Mouse (Mus musculus): Measurements from ENCODE around the gene Ankrd11. TPM values are rescaled to one million over a fixed set of nuclear protein-coding genes. Genes with fewer than 3 reads are reported as not detected.

The Ankrd11 gene
- polyA plus RNA-seq, 1 experiment from 2014 or later = 34.4 TPM

DNA sequence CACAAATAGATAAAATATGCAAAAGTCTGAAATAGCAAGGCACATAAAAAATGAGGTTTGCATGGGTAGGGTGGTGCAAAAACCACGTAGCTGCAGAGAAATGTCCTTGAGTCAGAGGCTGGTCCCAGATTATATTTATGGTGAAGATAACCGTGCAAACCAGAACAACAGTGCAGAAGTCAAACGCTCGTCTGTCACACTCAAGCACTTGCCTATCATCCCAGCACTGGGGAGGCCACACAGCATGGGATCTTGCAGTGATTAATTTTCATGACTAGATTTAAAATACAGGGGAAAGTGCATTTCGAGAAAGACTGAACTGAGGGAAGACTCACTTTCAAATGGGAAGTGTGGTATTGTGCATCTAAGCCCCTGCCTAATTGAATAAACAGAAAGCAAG lies 48.3 kb downstream of the Ankrd11 start:
- Histone ChIP-seq H3K4me1 (replicated peaks) (peaks cover 31% of the 10 kb centered on the region), H3K27ac (no peak overlapping the region), H3K9ac (replicated peaks) (no peak overlapping the region), H3K9me3 (no peaks in the 10 kb centered on the region), H3K4me3 (replicated peaks) (no peak overlapping the region), H3K36me3 (no peaks in the 10 kb centered on the region), H3K4me2 (replicated peaks) (no peak overlapping the region), H3K27me3 (no peaks in the 10 kb centered on the region)
- no peak for ATAC-seq
- 75% methylated on average over 5 of the region's 5 CpGs for WGBS

DNA sequence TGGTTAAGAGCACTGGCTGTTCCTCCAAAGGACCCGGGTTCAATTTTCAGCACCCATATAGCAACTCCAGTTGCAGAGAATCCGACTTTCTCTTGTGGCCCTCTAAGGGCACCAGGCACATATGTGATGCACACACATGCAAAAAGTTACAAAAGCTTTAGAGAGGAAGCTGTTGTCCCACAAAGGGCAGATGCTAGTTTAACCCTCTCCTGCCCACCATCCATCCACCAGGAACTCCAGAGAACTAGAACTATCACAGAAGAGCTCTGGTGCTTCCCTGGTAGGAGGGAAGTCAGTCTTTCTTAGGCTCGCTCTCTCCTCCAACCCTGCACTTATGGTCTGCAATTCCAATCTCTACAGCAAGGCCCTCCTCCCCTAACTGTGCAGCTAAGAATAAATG lies 49.0 kb downstream of the Ankrd11 start:
- no peak overlapping the region for H3K9ac ChIP-seq (replicated peaks)
- peaks cover 28% of the 10 kb centered on the region for H3K4me1 ChIP-seq (replicated peaks)
- no peak for ATAC-seq
- no peaks in the 10 kb centered on the region for H3K36me3 ChIP-seq
- H3K27ac ChIP-seq = no peak overlapping the region
- H3K4me3 ChIP-seq (replicated peaks) = no peak overlapping the region
- H3K27me3 ChIP-seq = no peaks in the 10 kb centered on the region
- H3K4me2 ChIP-seq (replicated peaks) = no peak overlapping the region
- no peaks in the 10 kb centered on the region for H3K9me3 ChIP-seq
- WGBS = 91% methylated on average over 3 of the region's 3 CpGs

DNA sequence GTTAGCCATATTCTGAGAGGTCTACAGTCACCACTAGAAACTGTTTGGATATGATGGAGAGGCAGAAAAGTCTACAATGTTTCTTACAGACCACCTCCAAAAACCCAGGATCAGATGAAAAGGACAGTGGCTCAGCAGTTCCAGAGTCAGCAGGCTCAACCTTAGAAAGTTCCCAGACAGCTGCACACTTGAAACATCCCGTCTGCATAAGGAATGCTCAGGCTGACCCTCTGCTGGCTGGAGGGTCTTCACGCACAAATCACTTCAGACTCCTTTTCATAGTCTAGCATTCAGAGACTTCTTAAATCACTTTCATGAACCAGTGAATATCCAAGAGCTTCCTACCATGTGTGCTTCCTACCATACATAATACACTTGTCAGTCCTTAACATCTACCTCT lies 49.8 kb downstream of the Ankrd11 start:
- Histone ChIP-seq H3K4me1 (replicated peaks) (peaks cover 25% of the 10 kb centered on the region), H3K27me3 (no peaks in the 10 kb centered on the region), H3K9me3 (no peaks in the 10 kb centered on the region), H3K27ac (no peak overlapping the region), H3K36me3 (no peaks in the 10 kb centered on the region), H3K9ac (replicated peaks) (no peak overlapping the region), H3K4me3 (replicated peaks) (no peak overlapping the region), H3K4me2 (replicated peaks) (no peak overlapping the region)
- ATAC-seq = no peak
- 49% methylated on average over 2 of the region's 2 CpGs for WGBS

DNA sequence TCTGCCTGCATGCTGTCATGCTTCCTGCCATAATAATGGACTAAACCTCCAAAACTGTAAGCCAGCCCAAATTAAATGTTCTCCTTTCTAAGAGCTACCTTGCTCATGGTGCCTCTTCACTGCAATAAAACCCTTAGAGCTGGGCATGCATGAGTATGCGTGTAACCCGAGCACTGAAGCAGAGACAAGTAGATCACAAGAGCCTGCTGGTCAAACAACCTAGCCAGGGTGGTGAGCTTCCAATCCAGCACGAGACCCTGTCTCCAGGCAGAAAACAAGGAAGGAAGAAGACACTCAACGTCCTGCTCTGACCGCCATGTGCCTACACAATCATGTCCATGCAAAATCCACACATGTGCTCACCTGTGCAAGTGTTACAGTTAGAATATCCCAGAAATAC lies 50.7 kb downstream of the Ankrd11 start:
- Histone ChIP-seq H3K9me3 (no peaks in the 10 kb centered on the region), H3K4me2 (replicated peaks) (no peak overlapping the region), H3K4me1 (replicated peaks) (peaks cover 28% of the 10 kb centered on the region), H3K9ac (replicated peaks) (no peak overlapping the region), H3K36me3 (no peaks in the 10 kb centered on the region), H3K27ac (no peak overlapping the region), H3K4me3 (replicated peaks) (no peak overlapping the region), H3K27me3 (no peaks in the 10 kb centered on the region)
- no peak for ATAC-seq
- 92% methylated on average over 5 of the region's 5 CpGs for WGBS

DNA sequence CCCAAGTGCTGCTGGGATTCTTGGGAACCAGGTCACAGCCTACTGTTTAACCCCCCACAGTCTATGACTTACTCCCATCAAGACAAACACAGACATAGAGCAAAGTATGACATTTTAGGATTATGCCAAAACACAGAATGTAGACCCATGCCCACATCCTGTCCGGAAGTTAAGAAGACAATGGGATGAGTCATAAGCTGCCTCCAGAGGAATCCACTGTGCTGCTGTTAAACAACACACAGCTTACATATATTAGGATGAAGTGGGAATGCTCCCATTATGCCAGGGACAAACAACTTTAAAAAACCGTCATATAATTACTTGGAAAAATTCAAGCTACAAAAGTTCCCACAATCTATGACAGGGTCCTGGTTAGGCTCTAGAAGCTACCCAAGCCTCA lies 52.1 kb downstream of the Ankrd11 start:
- H3K4me3 ChIP-seq (replicated peaks) = no peak overlapping the region
- no peaks in the 10 kb centered on the region for H3K36me3 ChIP-seq
- no peaks in the 10 kb centered on the region for H3K27me3 ChIP-seq
- peaks cover 36% of the 10 kb centered on the region for H3K4me1 ChIP-seq (replicated peaks)
- H3K4me2 ChIP-seq (replicated peaks) = no peak overlapping the region
- WGBS = 92% methylated on average over 2 of the region's 2 CpGs
- no peaks in the 10 kb centered on the region for H3K9me3 ChIP-seq
- H3K9ac ChIP-seq (replicated peaks) = no peak overlapping the region
- no peak overlapping the region for H3K27ac ChIP-seq
- no peak for ATAC-seq

DNA sequence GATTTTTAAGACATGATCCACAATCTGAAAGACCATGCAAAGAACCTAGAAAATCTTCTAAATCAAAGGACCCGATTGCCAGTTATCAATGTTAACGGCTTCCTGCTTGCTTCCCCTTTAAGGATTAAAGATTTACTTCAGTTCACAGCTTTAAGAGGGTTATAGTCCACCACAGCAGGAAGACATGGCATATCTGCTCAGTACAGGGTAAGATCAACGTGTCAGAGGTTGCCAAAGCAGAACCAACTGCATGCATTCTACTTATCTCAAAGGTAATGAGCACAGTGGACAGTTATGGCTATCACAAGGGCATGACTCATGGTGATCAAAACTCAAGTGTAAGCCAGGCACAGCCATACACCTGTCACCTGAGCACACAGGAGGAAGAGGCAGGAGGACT lies 53.1 kb downstream of the Ankrd11 start:
- no peak overlapping the region for H3K9ac ChIP-seq (replicated peaks)
- 89% methylated on average over 3 of the region's 3 CpGs for WGBS
- no peak overlapping the region for H3K27ac ChIP-seq
- peaks cover 28% of the 10 kb centered on the region for H3K4me1 ChIP-seq (replicated peaks)
- H3K4me3 ChIP-seq (replicated peaks) = no peak overlapping the region
- ATAC-seq = no peak
- H3K36me3 ChIP-seq = no peaks in the 10 kb centered on the region
- no peak overlapping the region for H3K4me2 ChIP-seq (replicated peaks)
- no peaks in the 10 kb centered on the region for H3K9me3 ChIP-seq
- no peaks in the 10 kb centered on the region for H3K27me3 ChIP-seq

DNA sequence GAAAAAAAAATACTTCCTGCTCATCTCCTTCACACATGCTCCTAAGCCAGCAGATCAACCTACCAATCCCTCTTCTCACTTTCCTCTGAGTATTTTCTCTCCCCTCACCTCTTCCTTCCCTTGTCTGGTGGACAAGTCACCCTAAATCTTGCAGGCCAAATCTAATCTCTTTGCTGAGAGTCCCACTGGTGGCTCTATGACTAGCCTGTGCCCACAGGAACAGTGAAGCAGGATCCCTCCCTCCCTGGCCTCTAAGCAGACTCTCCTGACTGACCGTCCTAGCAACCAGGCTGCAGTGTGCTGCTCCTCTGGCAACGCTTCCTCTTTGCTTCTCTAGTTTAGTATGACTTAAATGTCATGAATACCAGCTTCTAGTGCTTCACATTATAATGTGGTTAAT lies 54.8 kb downstream of the Ankrd11 start:
- WGBS = 57% methylated on average over 2 of the region's 2 CpGs
- H3K27ac ChIP-seq = 0 out of 2 replicates have a peak overlapping the region, but pooled peaks have one; percentile 51
- no peaks in the 10 kb centered on the region for H3K9me3 ChIP-seq
- no peaks in the 10 kb centered on the region for H3K27me3 ChIP-seq
- H3K9ac ChIP-seq (replicated peaks) = no peak overlapping the region
- no peak overlapping the region for H3K4me2 ChIP-seq (replicated peaks)
- no peak overlapping the region for H3K4me3 ChIP-seq (replicated peaks)
- H3K36me3 ChIP-seq = no peaks in the 10 kb centered on the region
- H3K4me1 ChIP-seq (replicated peaks) = peaks cover 18% of the 10 kb centered on the region
- no peak for ATAC-seq

DNA sequence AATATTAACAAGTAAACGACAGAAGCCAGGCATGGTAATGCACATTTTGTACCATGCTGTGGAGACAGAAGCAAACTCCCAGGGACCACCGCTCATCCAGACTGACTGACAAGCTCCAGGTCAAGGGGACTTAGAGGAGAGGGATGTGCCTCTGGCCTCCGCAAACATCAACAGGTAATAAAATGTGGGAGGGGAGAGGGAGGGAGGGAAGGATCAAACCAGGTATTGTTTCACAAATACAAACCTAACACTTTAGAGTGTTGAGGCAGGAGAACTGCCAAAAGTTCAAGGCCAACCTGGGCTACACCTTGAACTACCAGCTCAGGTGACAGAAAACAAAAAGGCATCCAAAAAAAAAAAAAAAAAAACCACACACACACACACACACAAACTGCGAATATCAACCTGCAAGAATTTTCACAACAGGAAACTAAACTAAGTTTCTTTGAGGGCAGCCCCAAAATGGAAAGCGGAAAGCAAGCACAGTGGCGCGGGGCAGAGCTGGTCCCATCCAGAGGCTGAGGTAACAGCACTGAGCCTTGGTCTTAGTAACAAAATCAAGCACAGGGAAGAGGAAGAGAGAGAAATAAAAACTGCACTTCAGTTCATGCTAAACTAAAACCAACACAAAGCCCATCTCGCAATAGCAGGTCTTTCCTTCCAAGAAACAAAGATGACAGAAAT lies 55.4 kb downstream of the Ankrd11 start:
- Histone ChIP-seq H3K9ac (replicated peaks) (no peak overlapping the region), H3K27me3 (no peaks in the 10 kb centered on the region), H3K36me3 (no peaks in the 10 kb centered on the region), H3K4me2 (replicated peaks) (no peak overlapping the region), H3K4me3 (replicated peaks) (no peak overlapping the region), H3K9me3 (no peaks in the 10 kb centered on the region), H3K4me1 (replicated peaks) (peaks cover 16% of the 10 kb centered on the region), H3K27ac (no peak overlapping the region)
- WGBS = 90% methylated on average over 8 of the region's 8 CpGs
- no peak for ATAC-seq

DNA sequence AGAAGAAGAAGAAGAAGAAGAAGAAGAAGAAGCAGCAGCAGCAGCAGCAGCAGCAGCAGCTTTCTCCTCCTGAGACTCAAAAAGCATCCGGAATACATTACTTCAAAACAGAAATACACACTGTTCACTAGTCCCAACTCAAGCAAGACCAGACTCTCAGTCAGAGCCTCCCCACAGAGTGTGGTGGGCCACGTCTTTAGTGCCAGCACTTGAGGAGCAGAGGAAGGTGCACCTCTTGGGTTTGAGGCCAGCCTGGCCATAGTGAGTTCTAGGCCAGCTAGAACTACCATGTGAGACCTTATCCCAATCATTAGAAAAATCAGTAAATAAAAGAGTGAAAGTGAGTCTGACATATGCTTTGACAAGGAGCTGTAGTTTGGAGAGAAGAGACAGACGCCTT lies 57.9 kb downstream of the Ankrd11 start:
- Histone ChIP-seq H3K9me3 (no peaks in the 10 kb centered on the region), H3K9ac (replicated peaks) (no peak overlapping the region), H3K27ac (no peak overlapping the region), H3K4me3 (replicated peaks) (no peak overlapping the region), H3K27me3 (no peaks in the 10 kb centered on the region), H3K4me2 (replicated peaks) (no peak overlapping the region), H3K4me1 (replicated peaks) (peaks cover 16% of the 10 kb centered on the region), H3K36me3 (no peaks in the 10 kb centered on the region)
- WGBS = 92% methylated on average over 3 of the region's 3 CpGs
- no peak for ATAC-seq

DNA sequence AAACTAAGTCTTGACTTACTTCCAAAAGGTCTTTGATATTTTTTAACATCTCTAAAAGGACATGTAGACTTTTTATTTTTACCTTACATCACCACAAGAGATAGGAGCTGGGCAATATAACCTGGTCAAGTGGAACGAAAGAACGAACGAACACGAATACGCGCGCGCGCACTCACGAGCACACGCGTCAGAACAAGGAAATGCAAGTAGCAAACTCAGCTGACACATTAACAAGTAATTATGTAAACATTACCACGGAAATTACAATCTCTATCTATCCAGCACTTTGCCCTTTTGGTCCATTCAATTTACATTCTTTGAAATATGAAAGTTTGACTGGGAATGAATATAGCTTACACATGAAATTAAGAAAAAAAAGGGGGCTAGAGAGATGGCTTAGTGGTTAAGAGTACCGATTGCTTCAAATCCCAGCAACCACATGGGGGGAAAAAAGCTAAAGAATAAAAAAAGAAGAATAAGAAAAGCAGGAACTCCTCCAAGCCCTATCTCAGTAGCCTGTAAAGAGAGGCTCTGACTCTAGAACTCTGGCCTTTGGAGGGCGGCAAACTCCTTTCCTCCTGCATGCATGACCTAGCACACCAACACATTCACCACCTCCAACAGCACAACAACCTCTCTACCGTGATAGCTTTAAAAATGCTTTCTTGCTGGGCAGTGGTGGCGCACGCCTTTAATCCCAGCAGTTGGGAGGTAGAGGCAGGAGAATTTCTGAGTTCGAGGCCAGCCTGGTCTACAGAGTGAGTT lies 58.7 kb downstream of the Ankrd11 start:
- no peak overlapping the region for H3K27ac ChIP-seq
- no peaks in the 10 kb centered on the region for H3K36me3 ChIP-seq
- peaks cover 22% of the 10 kb centered on the region for H3K4me1 ChIP-seq (replicated peaks)
- no peaks in the 10 kb centered on the region for H3K27me3 ChIP-seq
- no peak overlapping the region for H3K4me3 ChIP-seq (replicated peaks)
- no peak for ATAC-seq
- no peak overlapping the region for H3K9ac ChIP-seq (replicated peaks)
- H3K9me3 ChIP-seq = no peaks in the 10 kb centered on the region
- H3K4me2 ChIP-seq (replicated peaks) = no peak overlapping the region
- WGBS = 91% methylated on average over 19 of the region's 19 CpGs

DNA sequence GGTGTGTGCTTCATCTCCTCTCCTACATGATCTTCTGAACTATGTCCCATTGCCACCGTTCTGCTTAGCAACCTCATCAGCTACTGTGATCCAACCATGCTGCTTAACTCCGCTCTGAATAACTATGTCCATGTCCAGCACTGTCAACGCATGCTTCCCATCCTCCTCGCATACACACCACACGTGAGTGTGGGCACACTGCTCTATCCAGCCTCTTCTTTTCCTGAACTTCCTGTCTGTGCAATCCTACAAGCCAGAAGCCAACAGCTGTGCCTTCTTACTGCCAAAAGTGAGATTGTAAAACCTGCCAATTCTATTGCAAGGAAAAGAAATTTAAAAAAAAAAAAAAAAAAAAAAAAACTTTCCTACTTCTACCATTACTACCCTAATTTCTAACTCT lies 60.4 kb downstream of the Ankrd11 start:
- Histone ChIP-seq H3K27me3 (no peaks in the 10 kb centered on the region), H3K4me2 (replicated peaks) (no peak overlapping the region), H3K9me3 (no peaks in the 10 kb centered on the region), H3K9ac (replicated peaks) (no peak overlapping the region), H3K4me3 (replicated peaks) (no peak overlapping the region), H3K4me1 (replicated peaks) (peaks cover 17% of the 10 kb centered on the region), H3K36me3 (no peaks in the 10 kb centered on the region), H3K27ac (no peak overlapping the region)
- no peak for ATAC-seq
- WGBS = 93% methylated on average over 5 of the region's 5 CpGs

DNA sequence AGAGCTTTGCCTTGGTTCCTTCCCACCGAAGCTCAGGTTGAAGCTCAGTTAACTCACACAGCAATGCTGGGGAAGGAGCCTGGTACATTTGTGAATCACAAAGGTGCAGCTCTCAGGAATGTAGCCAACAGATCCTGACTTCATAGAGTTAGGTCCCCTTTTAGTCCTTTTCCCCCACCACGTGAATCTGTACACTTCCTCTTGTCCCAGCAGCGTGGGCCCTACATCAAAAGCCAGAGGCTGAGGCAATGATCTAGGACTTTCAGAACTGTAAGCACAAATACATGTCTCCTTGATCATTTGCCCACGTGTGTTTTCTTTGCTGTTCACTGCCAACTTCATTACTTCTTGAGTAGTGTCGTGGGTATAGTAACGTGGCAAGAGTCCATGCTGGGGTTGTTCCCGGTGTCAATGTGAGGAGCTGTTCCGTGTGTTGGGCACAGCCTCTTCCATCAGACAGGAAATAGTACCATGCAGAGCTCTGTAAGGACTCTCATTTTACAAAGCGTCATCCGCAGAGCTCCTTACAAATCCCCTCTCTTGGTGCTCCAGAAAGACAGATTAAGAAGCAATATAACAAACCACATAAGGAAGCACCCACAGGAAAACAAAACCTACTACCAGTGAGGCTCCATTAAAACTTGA lies 62.1 kb downstream of the Ankrd11 start:
- H3K27me3 ChIP-seq = no peaks in the 10 kb centered on the region
- WGBS = 89% methylated on average over 10 of the region's 10 CpGs
- no peak overlapping the region for H3K4me3 ChIP-seq (replicated peaks)
- no peak for ATAC-seq
- no peak overlapping the region for H3K4me2 ChIP-seq (replicated peaks)
- no peak overlapping the region for H3K9ac ChIP-seq (replicated peaks)
- no peak overlapping the region for H3K27ac ChIP-seq
- H3K9me3 ChIP-seq = no peaks in the 10 kb centered on the region
- H3K36me3 ChIP-seq = no peaks in the 10 kb centered on the region
- H3K4me1 ChIP-seq (replicated peaks) = peaks cover 8% of the 10 kb centered on the region

All from midbrain, embryonic 13.5 days (tissue).